Mouse (Mus musculus) thymus, postnatal 10 days (tissue): ENCODE data around the gene Wdr46.
"Not testable (repeated sequence)": the region's sequence is repeated elsewhere in the genome, so short reads cannot be mapped to it uniquely, and the experiment has no call there.

Experiments
- DNase-seq, 2 experiments: peaks; one replicate each; pipeline ENCODE4 v3.0.0; 2021; ENCODE audit warnings: low spot score in 2 of 2

The Wdr46 gene

DNA sequence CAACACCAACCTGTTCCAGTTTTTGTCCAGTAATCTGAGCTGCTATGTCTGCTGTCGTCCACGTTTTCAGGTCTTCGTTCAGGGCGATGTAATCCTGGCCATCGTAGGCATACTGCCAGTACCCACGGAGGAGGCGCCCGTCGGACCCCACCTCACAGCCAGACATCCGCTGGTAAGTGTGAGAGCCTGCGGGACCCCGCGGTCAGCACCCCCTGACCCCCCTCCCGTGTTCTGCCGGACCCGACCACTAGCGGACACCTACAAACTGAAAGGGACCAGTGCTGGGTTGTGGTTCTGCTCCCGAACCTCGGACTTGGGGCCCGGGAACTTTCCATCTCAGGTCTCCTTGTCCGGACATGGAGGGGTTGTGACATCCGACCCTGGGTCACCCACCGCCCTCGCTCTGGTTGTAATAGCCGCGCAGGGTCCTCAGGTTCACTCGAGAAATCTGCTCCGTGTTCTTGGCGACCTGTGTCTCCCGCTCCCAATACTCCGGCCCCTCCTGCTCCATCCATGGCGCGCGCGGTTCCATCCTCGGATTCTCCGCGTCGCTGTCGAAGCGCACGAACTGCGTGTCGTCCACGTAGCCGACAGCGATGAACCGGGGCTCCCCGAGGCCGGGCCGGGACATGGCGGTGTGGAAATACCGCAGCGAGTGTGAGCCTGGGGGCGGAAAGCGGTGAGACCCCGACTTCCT is 37.5 kb downstream of the Wdr46 start:
- DNase-seq, result no peak

- no peak for DNase-seq
Observed at GRCm38 (mm10) chr17:33978631-33979031, 38.2 kb downstream of the Wdr46 start.

DNA sequence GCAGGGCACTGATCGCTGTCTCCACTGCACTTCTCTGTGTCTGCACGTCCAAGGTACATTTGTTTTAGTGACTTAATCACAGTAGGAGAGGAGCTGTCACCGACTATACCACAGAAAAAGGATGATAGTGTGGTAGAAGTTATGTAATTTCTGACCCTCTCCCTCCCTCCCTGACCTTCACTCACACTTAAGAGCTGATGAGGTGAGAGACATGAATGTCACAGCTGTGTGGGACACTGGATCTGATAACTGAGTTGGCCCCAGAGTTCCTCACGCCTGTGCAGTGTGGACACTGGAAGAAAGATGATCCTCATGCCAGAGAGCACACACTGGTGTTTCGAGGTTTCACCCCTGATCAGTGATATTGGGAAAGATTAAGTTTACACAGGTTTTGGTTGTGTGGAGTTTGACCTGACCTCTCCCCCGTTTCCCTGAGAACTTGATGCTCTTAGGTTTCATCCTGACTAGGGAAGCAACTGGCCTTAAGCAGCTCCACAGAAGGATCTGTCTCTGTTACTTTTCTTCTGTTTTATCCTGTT is 39.1 kb downstream of the Wdr46 start:
- DNase-seq, result no peak

DNA sequence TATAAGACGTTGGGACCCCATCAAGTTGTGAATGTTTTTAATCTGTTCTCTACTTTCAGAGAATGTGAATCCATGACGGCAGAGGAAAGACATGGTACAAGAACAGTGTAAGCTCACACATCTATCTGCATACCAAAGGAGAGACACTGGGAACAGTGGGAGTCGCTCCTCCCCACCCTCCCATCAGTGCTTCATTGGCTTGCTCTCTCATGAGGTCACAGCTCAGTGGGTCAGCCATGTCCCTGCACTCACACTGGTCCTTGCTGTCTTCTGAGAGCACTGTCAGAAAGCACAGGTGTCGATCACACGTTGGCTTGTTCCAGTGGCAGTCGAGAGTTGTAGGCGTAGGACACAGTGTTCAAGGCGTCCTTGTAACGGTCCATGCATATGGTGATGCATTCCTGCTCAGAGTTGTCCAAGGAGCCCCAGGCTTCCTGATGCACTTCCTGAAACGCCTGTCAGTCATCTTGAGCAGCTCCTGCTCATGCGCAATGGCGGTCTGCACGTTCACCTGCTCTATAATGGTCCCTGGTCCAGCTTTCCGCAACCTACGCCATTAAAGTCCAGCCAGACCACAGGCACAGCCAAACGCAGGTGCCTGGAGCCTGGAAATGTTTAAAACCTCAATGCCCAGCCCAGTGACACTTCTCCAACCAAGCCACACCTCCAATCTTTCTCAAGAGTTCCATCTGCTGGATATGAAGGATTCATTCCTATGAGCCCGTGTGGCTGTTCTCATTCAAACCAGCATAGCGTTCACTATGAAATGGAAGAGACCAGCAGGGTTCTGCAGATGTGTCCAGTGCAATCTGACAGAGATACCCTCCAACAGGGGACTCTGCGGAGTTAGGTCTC is 39.9 kb downstream of the Wdr46 start:
- no peak for DNase-seq

- peak; percentile 83 for DNase-seq
Observed at GRCm38 (mm10) chr17:33981192-33981909, 40.9 kb downstream of the Wdr46 start.

DNA sequence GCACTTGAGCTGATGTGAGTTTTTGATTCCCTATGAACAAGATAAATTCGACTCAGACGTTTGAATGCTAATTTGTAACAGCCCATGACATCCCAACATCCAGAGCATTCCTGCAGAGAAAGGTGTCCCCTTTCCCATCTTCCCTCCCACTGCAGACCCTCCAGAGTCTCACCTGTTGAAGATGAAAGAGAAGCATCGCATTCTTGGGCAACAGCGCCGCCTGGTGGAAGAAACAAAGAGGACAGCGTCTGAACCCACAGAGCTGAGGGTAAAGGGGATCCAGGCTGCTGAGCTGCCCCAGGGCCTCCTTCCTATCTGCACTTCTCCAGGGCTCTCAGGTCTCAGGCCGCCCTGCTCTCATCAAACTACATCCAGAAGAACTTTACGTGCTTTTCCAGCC is 41.7 kb downstream of the Wdr46 start:
- peak; percentile 56 to 81 for DNase-seq

DNA sequence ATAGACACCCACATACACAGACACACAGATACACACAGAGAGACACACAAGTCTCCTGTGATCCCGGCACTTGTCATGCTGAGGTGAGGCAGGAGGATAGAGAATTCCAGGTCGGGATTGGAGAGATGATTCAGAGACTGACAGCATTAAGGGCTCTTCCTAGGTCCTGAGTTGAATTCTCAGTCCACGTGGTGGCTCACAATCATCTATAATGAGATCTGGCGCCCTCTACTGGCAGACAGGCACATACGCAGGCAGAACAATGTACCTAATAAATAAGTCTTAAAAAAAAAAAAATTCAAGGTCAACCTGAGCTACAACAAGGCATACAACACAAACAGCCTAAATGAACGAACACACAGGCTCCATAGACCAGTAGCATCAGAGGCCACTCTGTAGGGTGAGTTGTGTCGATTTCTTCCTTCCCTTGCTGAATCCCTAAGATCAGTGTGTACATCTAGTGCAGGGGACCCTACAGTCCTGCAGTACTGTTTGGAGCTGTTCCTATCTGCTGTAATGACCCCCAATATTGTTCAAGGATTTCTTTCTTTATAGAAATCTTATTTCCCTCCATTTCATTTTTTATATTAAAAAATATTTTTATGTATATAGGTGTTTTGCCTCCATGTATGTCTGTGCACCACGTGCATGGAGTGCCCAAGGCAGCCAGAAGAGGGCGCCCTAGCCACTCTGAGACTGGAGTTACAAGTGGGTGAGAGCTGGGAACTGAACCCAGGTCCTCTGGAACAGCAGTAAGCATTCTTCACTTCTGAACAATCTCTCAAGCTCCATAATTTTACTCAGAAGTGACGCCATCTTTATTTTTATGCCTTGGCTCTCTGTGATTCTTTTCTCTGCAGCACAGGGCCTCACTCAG is 51.6 kb downstream of the Wdr46 start:
- DNase-seq, result peak; percentile 5 to 71

DNA sequence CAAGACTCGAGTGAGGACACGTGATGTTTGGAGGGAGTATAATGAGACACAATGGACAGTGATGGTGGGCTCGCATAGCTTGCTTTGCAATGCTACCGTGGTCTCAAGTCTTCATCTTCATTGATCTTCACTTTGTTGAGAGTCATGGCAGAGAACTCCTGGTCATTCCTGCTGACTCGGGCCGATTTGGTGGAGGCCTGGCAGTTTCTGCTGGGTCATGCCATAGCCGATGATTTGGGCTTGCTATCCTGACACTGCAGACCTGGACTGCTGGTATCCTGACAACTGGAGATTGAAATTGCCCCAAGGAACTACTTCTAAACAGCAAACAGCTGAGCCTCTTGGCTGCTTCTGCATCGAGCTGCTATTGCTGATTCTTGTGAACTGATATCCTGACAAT is 54.5 kb downstream of the Wdr46 start:
- no peak for DNase-seq

DNA sequence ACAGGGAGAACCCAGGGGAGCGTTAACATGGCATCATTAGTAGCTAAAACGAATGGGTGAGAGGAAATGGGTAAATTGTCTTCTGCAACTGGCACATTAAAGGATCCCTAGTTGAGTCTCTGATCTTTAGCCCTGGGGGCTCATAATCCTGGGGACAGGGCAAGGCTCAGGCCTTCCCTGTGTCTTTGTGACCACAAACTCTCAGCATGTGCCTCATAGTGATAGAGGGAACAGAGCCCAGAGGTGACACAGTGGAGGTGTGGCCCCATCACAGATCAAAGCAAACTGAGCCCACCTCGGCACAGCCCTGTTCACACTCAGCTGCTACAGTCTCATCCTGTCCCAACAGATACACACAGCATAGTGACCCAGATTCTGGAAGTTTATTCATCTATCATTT is 55.2 kb downstream of the Wdr46 start:
- no peak for DNase-seq

DNA sequence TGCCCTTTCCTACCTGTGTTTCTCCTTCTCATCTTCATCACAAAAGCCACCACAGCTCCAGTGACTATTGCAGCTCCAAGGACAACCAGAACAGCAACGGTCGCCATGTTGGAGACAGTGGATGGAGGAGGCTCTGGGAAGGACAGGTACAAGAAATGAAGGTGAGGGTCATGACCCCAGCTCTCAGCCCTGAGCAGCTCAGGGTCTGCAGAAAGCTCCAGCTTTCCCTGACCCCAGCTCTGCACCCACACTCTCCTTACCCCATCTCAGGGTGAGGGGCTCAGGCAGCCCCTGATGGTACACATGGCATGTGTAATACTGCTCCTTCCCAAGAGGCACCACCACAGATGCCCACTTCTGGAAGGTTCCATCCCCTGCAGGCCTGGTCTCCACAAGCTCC is 56.6 kb downstream of the Wdr46 start:
- not testable (repeated sequence) for DNase-seq

DNA sequence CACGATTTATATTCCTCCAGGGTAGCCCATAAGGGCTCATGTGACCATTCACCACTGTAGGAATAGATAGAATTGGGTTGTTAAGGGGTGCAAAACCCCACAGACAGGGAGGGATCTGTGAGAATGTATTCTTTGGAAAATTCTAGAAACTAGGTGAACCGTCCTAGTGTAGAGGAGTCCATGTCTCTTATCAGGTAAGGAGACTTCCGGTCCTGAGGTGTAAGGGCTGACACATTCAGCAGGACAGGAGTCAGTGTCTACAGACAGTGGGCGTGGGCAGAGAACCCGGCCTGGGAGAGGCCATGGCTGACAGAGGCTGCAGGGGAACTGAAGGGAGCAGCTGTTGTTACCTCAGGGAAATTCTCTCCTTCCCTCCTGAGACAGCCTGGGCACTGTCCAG is 58.2 kb downstream of the Wdr46 start:
- not testable (repeated sequence) for DNase-seq
